Comparison of ENCODE assay signal across 10 mouse cellular contexts in genomic region chr14:31560886-31561285, GRCm38 (mm10). TPM values are rescaled to one million over a fixed set of nuclear protein-coding genes. Genes with fewer than 3 reads are reported as not detected.
DNase-seq lines count a peak whose midpoint lies in the region; ATAC-seq and TF ChIP-seq lines count a peak whose summit lies in the region.
"Had no signal": no experiment of that assay in that cellular context is flagged by ENCODE, and none has a peak within 500 bp of the region (broad histone marks: within the 10 kb centered on the region; RNA-seq: fewer than 3 reads in every experiment).

No protein-coding gene starts in this region.

- H3K4me1 ChIP-seq in liver, embryonic 12.5 days = peaks cover 12% of the 10 kb centered on the region
- H3K4me1 ChIP-seq in liver, embryonic 11.5 days (replicated peaks; ENCODE audit: control insufficient read depth, insufficient read depth, low read length) = peaks cover 8% of the 10 kb centered on the region
- peaks cover 9% of the 10 kb centered on the region for H3K4me1 ChIP-seq in heart, adult 2 months (ENCODE audit: control insufficient read depth, insufficient read depth, low read length)
- H3K4me1 ChIP-seq: neural tube, embryonic 15.5 days had no signal

- H3K27me3 ChIP-seq in liver, embryonic 12.5 days (replicated peaks) = peaks cover 22% of the 10 kb centered on the region
- no peaks in the 10 kb centered on the region; the same call in 1 of the 2 replicates for H3K27me3 ChIP-seq in liver, embryonic 11.5 days (replicated peaks; ENCODE audit: control insufficient read depth, insufficient read depth, low read length)
- no peaks in the 10 kb centered on the region for H3K27me3 ChIP-seq in heart, adult 2 months (ENCODE audit: control insufficient read depth, insufficient read depth, low read length)
- H3K27me3 ChIP-seq: neural tube, embryonic 15.5 days had no signal

- no peaks in the 10 kb centered on the region for H3K36me3 ChIP-seq in liver, embryonic 12.5 days
- no peaks in the 10 kb centered on the region for H3K36me3 ChIP-seq in liver, embryonic 11.5 days (ENCODE audit: control insufficient read depth, insufficient read depth, low read length)
- peaks cover 2% of the 10 kb centered on the region; the same call in 1 of the 2 replicates for H3K36me3 ChIP-seq in heart, adult 2 months (ENCODE audit: control insufficient read depth, insufficient read depth, low read length)
- H3K36me3 ChIP-seq: neural tube, embryonic 15.5 days had no signal

- H3K9me3 ChIP-seq in liver, embryonic 12.5 days (replicated peaks) = no peaks in the 10 kb centered on the region
- H3K9me3 ChIP-seq in liver, embryonic 11.5 days (ENCODE audit: control insufficient read depth, low read length) = no peaks in the 10 kb centered on the region
- H3K9me3 ChIP-seq: neural tube, embryonic 15.5 days had no signal

- no peak for ATAC-seq in liver, embryonic 12.5 days
- ATAC-seq in liver, embryonic 11.5 days (replicated peaks; ENCODE audit: low FRiP score) = no peak
- peak; percentile 94 for ATAC-seq in megakaryocyte-erythroid progenitor cell, adult 5-6 weeks (replicated peaks; ENCODE audit: low FRiP score, low TSS enrichment, poor library complexity, severe bottlenecking)
- ATAC-seq: Patski had no signal

- no peak overlapping the region for H3K4me2 ChIP-seq in liver, embryonic 12.5 days
- H3K4me2 ChIP-seq in liver, embryonic 11.5 days = no peak overlapping the region
- H3K4me2 ChIP-seq: neural tube, embryonic 15.5 days had no signal

- peak; percentile 59; the same call in 1 of the 2 replicates for TF ChIP-seq EP300 in heart, adult 2 months (IDR thresholded peaks at IDR 0.05; ENCODE audit: insufficient read depth, low read depth, low read length)

- H3K27ac ChIP-seq in liver, embryonic 12.5 days = no peak overlapping the region
- H3K27ac ChIP-seq in liver, embryonic 11.5 days (ENCODE audit: low read depth, low read length) = no peak overlapping the region
- no peak overlapping the region for H3K27ac ChIP-seq in heart, adult 2 months
- H3K27ac ChIP-seq: neural tube, embryonic 15.5 days had no signal

- DNase-seq in liver, embryonic 11.5 days (ENCODE audit: low spot score) = no peak
- peak; percentile 66 to 79 for DNase-seq in heart, adult 2 months
- peak; percentile 28 for DNase-seq in heart, postnatal 25 days (ENCODE audit: low spot score)
- DNase-seq in thymus, postnatal 4 days = no peak
- no peak for DNase-seq in embryo, embryonic 10 days (ENCODE audit: low spot score)
- DNase-seq in adrenal gland, adult 8-10 months = no peak

- no peak overlapping the region for H3K4me3 ChIP-seq in liver, embryonic 12.5 days
- no peak overlapping the region for H3K4me3 ChIP-seq in liver, embryonic 11.5 days (ENCODE audit: low read depth, low read length)
- H3K4me3 ChIP-seq in heart, adult 2 months = no peak overlapping the region
- H3K4me3 ChIP-seq: neural tube, embryonic 15.5 days had no signal

- TF ChIP-seq CTCF in heart, adult 2 months (IDR thresholded peaks at IDR 0.05) = no peak

- intact Hi-C loops in heart, adult 2 months (cut with DNase I) = no loop called here
- intact Hi-C loops in heart, postnatal 25 days (cut with DNase I) = no loop called here

- H3K79me2 ChIP-seq in heart, adult 2 months (replicated peaks; ENCODE audit: control insufficient read depth, insufficient read depth, low read length) = no peaks in the 10 kb centered on the region

- 0 out of 2 replicates have a peak overlapping the region, but pooled peaks have one; percentile 0 for H3K9ac ChIP-seq in liver, embryonic 12.5 days
- no peak overlapping the region for H3K9ac ChIP-seq in liver, embryonic 11.5 days (ENCODE audit: low read depth, low read length)
- no peak overlapping the region for H3K9ac ChIP-seq in heart, adult 2 months (ENCODE audit: low read depth, low read length)
- H3K9ac ChIP-seq: neural tube, embryonic 15.5 days had no signal

- no peak for TF ChIP-seq POLR2A in heart, adult 2 months (IDR thresholded peaks at IDR 0.05; ENCODE audit: insufficient read depth, low read depth, low read length)

- WGBS in liver, embryonic 12.5 days (ENCODE audit: insufficient replicate concordance) = 26% methylated on average over 5 of the region's 5 CpGs
- 36% methylated on average over 5 of the region's 5 CpGs for WGBS in liver, embryonic 11.5 days
- whole genome bisulfite sequencing in heart, adult 2 months = 17% methylated on average over 5 of the region's 5 CpGs

RNA-seq across cellular contexts. Expression of gene Colq, which starts 30.3 kb away (rescaled TPM):
- polyA plus RNA-seq in liver, embryonic 12.5 days (2016; fragmentation: Nextera tagmentation; extraction: Ambion mirVana) = 0.05 and 0.22 TPM in 2 replicates
- polyA plus RNA-seq in liver, embryonic 11.5 days (2014; fragmentation: Nextera tagmentation; extraction: Ambion mirVana) = 0.45 and 0.70 TPM in 2 replicates
- 10 to 100 TPM; 10.0 to 11.3 TPM for total RNA-seq in heart, adult 2 months (2021)
- polyA plus RNA-seq in heart, adult 2 months (2012; rRNA removed) = 12.6 and 14.7 TPM in 2 replicates
- total RNA-seq in heart, postnatal 25 days (2021) = 10 to 100 TPM in 1 of 2 experiments, 1 to 10 TPM in 1; 9.3 to 11.9 TPM
- total RNA-seq in megakaryocyte-erythroid progenitor cell, adult 5-6 weeks (2014; fragmentation: Nextera tagmentation) = 0.76 TPM in 1 of 2 replicates, not detected in the other
- not detected in 2 replicates for total RNA-seq in megakaryocyte-erythroid progenitor cell, adult 5-6 weeks (2017)
- under 1 TPM in 1 of 4 experiments, not detected in 3; 0.10 TPM for total RNA-seq in adrenal gland, adult 8-10 months (2022)
- polyA plus RNA-seq: Patski had no signal

Comparison
In these comparisons a context has a peak if more than half of its experiments do, and no peak if none do; other contexts are left out.
1. DNase-seq: peak in heart, adult 2 months (2 of 2) and heart, postnatal 25 days (single experiment); none in liver, embryonic 11.5 days (single experiment), thymus, postnatal 4 days (single experiment), embryo, embryonic 10 days (single experiment) and adrenal gland, adult 8-10 months (single experiment).
2. RNA of gene Colq, which starts 30.3 kb away (total RNA-seq): 9.3 to 11.9 TPM in heart, postnatal 25 days and 10.0 to 11.3 TPM in heart, adult 2 months; 0.76 TPM in megakaryocyte-erythroid progenitor cell, adult 5-6 weeks and 0.10 TPM in adrenal gland, adult 8-10 months; every median in the first group is over 4 times any median in the second.